Mouse (Mus musculus): ENCODE data around the gene Hspb7. TPM values are rescaled to one million over a fixed set of nuclear protein-coding genes. Genes with fewer than 3 reads are reported as not detected.

Hspb7 gene
- polyA plus RNA-seq, 1 experiment from 2014 or later, result 8.0 TPM

GRCm38 (mm10) chr4:141423288-141423687 lies 2.7 kb downstream of the Hspb7 start:
- Histone ChIP-seq H3K36me3 (ENCODE audit: control insufficient read depth, insufficient read depth) (no peaks in the 10 kb centered on the region), H3K27me3 (replicated peaks; ENCODE audit: control insufficient read depth, insufficient read depth, low read length) (no peaks in the 10 kb centered on the region), H3K4me2 (replicated peaks; ENCODE audit: low read depth) (no peak overlapping the region), H3K4me3 (ENCODE audit: low read depth, low read length) (no peak overlapping the region), H3K4me1 (replicated peaks; ENCODE audit: control insufficient read depth, insufficient read depth, low read length) (peaks cover 13% of the 10 kb centered on the region; the same call in 1 of the 2 replicates), H3K9ac (ENCODE audit: low read depth, low read length) (no peak overlapping the region), H3K27ac (ENCODE audit: low read depth, low read length) (no peak overlapping the region), H3K9me3 (ENCODE audit: control insufficient read depth) (no peaks in the 10 kb centered on the region)
- 81% methylated on average over 5 of the region's 5 CpGs for WGBS
- no peak for TF ChIP-seq CTCF (IDR thresholded peaks at IDR 0.05; ENCODE audit: low read depth)
- ATAC-seq, result no peak

- no peak overlapping the region for H3K4me2 ChIP-seq (replicated peaks; ENCODE audit: low read depth)
- H3K27ac ChIP-seq (ENCODE audit: low read depth, low read length), result no peak overlapping the region
- H3K4me1 ChIP-seq (replicated peaks; ENCODE audit: control insufficient read depth, insufficient read depth, low read length), result peaks cover 13% of the 10 kb centered on the region; the same call in 1 of the 2 replicates
- 85% methylated on average over 13 of the region's 13 CpGs for WGBS
- no peak for TF ChIP-seq CTCF (IDR thresholded peaks at IDR 0.05; ENCODE audit: low read depth)
- no peak overlapping the region for H3K4me3 ChIP-seq (ENCODE audit: low read depth, low read length)
- ATAC-seq, result no peak
- H3K27me3 ChIP-seq (replicated peaks; ENCODE audit: control insufficient read depth, insufficient read depth, low read length), result no peaks in the 10 kb centered on the region
- H3K36me3 ChIP-seq (ENCODE audit: control insufficient read depth, insufficient read depth), result no peaks in the 10 kb centered on the region
- H3K9me3 ChIP-seq (ENCODE audit: control insufficient read depth), result no peaks in the 10 kb centered on the region
- no peak overlapping the region for H3K9ac ChIP-seq (ENCODE audit: low read depth, low read length)
These were observed 3.3 kb downstream of the Hspb7 start for GRCm38 (mm10) chr4:141423691-141424431.

GRCm38 (mm10) chr4:141425484-141426479 lies 5.2 kb downstream of the Hspb7 start:
- Histone ChIP-seq H3K4me2 (replicated peaks; ENCODE audit: low read depth) (peak overlapping the region; percentile 68), H3K9ac (ENCODE audit: low read depth, low read length) (0 out of 2 replicates have a peak overlapping the region, but pooled peaks have one; percentile 2), H3K9me3 (ENCODE audit: control insufficient read depth) (no peaks in the 10 kb centered on the region), H3K4me1 (replicated peaks; ENCODE audit: control insufficient read depth, insufficient read depth, low read length) (peaks cover 13% of the 10 kb centered on the region; the same call in 1 of the 2 replicates), H3K4me3 (ENCODE audit: low read depth, low read length) (peak overlapping the region; percentile 31), H3K27ac (ENCODE audit: low read depth, low read length) (no peak overlapping the region; the same call in none of the 2 replicates), H3K36me3 (ENCODE audit: control insufficient read depth, insufficient read depth) (no peaks in the 10 kb centered on the region), H3K27me3 (replicated peaks; ENCODE audit: control insufficient read depth, insufficient read depth, low read length) (no peaks in the 10 kb centered on the region)
- 6% methylated on average over 36 of the region's 36 CpGs for WGBS
- TF ChIP-seq CTCF (IDR thresholded peaks at IDR 0.05; ENCODE audit: low read depth), result 0 out of 2 replicates have a peak, but pooled peaks have one; percentile 10
- ATAC-seq, result peak; percentile 16; the same call in 1 of the 2 replicates

GRCm38 (mm10) chr4:141426796-141427745 lies 6.5 kb downstream of the Hspb7 start:
- H3K27me3 ChIP-seq (replicated peaks; ENCODE audit: control insufficient read depth, insufficient read depth, low read length), result no peaks in the 10 kb centered on the region
- H3K4me1 ChIP-seq (replicated peaks; ENCODE audit: control insufficient read depth, insufficient read depth, low read length), result peaks cover 8% of the 10 kb centered on the region; the same call in 1 of the 2 replicates
- H3K4me2 ChIP-seq (replicated peaks; ENCODE audit: low read depth), result no peak overlapping the region
- TF ChIP-seq CTCF (IDR thresholded peaks at IDR 0.05; ENCODE audit: low read depth), result no peak
- H3K27ac ChIP-seq (ENCODE audit: low read depth, low read length), result no peak overlapping the region
- no peak overlapping the region for H3K9ac ChIP-seq (ENCODE audit: low read depth, low read length)
- ATAC-seq, result no peak
- H3K9me3 ChIP-seq (ENCODE audit: control insufficient read depth), result no peaks in the 10 kb centered on the region
- no peaks in the 10 kb centered on the region for H3K36me3 ChIP-seq (ENCODE audit: control insufficient read depth, insufficient read depth)
- no peak overlapping the region for H3K4me3 ChIP-seq (ENCODE audit: low read depth, low read length)
- WGBS, result 62% methylated on average over 10 of the region's 10 CpGs

- TF ChIP-seq CTCF (IDR thresholded peaks at IDR 0.05; ENCODE audit: low read depth), result no peak
- ATAC-seq, result no peak
- no peak overlapping the region for H3K4me2 ChIP-seq (replicated peaks; ENCODE audit: low read depth)
- no peak overlapping the region for H3K27ac ChIP-seq (ENCODE audit: low read depth, low read length)
- no peak overlapping the region for H3K9ac ChIP-seq (ENCODE audit: low read depth, low read length)
- H3K4me1 ChIP-seq (replicated peaks; ENCODE audit: control insufficient read depth, insufficient read depth, low read length), result peaks cover 8% of the 10 kb centered on the region; the same call in 1 of the 2 replicates
- H3K9me3 ChIP-seq (ENCODE audit: control insufficient read depth), result no peaks in the 10 kb centered on the region
- no peaks in the 10 kb centered on the region for H3K27me3 ChIP-seq (replicated peaks; ENCODE audit: control insufficient read depth, insufficient read depth, low read length)
- no peak overlapping the region for H3K4me3 ChIP-seq (ENCODE audit: low read depth, low read length)
- no peaks in the 10 kb centered on the region for H3K36me3 ChIP-seq (ENCODE audit: control insufficient read depth, insufficient read depth)
- 92% methylated on average over 13 of the region's 13 CpGs for WGBS
These were observed 7.3 kb downstream of the Hspb7 start for GRCm38 (mm10) chr4:141427921-141428320.

Data from intestine, postnatal 0 days (tissue).